Mouse (Mus musculus): Measurements from ENCODE around the gene Fam186b. TPM values are rescaled to one million over a fixed set of nuclear protein-coding genes. Genes with fewer than 3 reads are reported as not detected.

Gene Fam186b
- polyA plus RNA-seq, 1 experiment from 2014 or later = 0.15 TPM

DNA sequence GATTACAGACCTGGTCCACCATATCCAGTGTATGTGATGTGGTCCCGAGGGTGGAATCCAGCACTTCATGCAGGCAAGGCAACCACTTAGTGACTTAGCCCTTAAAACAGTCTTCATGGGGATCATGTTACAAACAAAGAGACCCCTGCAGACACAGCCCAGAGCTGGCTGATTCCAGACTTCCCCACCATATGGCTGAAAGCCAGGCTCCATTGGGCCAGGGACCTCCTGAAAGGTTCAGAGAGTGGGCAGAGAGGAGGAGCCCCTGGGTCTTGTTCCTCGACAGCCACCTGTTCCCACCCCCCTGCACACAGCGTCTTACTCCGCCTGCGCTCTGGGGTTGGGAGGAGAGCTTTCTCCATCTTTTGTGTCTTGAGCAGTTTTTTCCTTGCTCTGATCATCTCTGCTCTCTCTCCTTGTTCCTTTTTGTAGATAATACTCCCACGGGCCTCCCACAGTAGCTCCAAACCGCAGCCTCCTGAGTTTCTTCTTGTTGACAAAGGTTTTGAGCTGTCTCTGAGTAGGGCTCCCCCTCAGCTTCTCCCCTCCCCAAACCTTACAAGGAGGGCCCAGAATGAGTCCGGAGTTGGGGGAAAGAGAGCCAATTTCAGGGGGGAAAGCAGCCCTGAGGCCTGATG lies 74.3 kb downstream of the Fam186b start:
- WGBS = 7% methylated on average over 8 of the region's 8 CpGs
- H3K4me3 ChIP-seq (ENCODE audit: low read depth, low read length) = no peak overlapping the region
- no peak overlapping the region for H3K4me2 ChIP-seq (ENCODE audit: low read depth, low read length, severe bottlenecking)
- no peaks in the 10 kb centered on the region for H3K36me3 ChIP-seq (ENCODE audit: control insufficient read depth, insufficient read depth, low read length)
- DNase-seq (ENCODE audit: low spot score) (no peak), ATAC-seq (replicated peaks; ENCODE audit: low FRiP score) (no peak)
- H3K9ac ChIP-seq (ENCODE audit: low read length) = no peak overlapping the region
- H3K9me3 ChIP-seq (ENCODE audit: control insufficient read depth, low read length) = no peaks in the 10 kb centered on the region
- H3K27me3 ChIP-seq (ENCODE audit: control insufficient read depth, insufficient read depth, low read length) = peaks cover 52% of the 10 kb centered on the region
- no peak overlapping the region for H3K27ac ChIP-seq (ENCODE audit: low read depth, low read length)
- peaks cover 21% of the 10 kb centered on the region for H3K4me1 ChIP-seq (replicated peaks; ENCODE audit: control insufficient read depth, insufficient read depth, low read length)

Other genes starting within 250 kb of the Fam186b start
- gene Prph, start 240.7 kb downstream of the Fam186b start, polyA plus RNA-seq (2014; fragmentation: Nextera tagmentation; extraction: Ambion mirVana) = 0.19 and 0.94 TPM in 2 replicates
- 38.8 and 40.2 TPM in 2 replicates for gene Troap, start 221.3 kb downstream of the Fam186b start, polyA plus RNA-seq (2014; fragmentation: Nextera tagmentation; extraction: Ambion mirVana)
- gene C1ql4, start 208.1 kb downstream of the Fam186b start, polyA plus RNA-seq (2014; fragmentation: Nextera tagmentation; extraction: Ambion mirVana) = 0.12 TPM in 1 of 2 replicates, not detected in the other
- gene Dnajc22, start 202.7 kb downstream of the Fam186b start, polyA plus RNA-seq (2014; fragmentation: Nextera tagmentation; extraction: Ambion mirVana) = 0.16 and 0.40 TPM in 2 replicates
- gene Spats2, start 170.0 kb downstream of the Fam186b start, polyA plus RNA-seq (2014; fragmentation: Nextera tagmentation; extraction: Ambion mirVana) = 60.3 and 60.7 TPM in 2 replicates
- 0.08 and 0.12 TPM in 2 replicates for gene Kcnh3, start 71.0 kb downstream of the Fam186b start, polyA plus RNA-seq (2014; fragmentation: Nextera tagmentation; extraction: Ambion mirVana)
- 194 and 204 TPM in 2 replicates for gene Mcrs1, start 43.9 kb downstream of the Fam186b start, polyA plus RNA-seq (2014; fragmentation: Nextera tagmentation; extraction: Ambion mirVana)
- gene Prpf40b, start 801 bp downstream of the Fam186b start, polyA plus RNA-seq (2014; fragmentation: Nextera tagmentation; extraction: Ambion mirVana) = 62.4 and 69.0 TPM in 2 replicates
- 14.3 and 17.0 TPM in 2 replicates for gene Fmnl3, start 74.6 kb upstream of the Fam186b start, polyA plus RNA-seq (2014; fragmentation: Nextera tagmentation; extraction: Ambion mirVana)
- 229 and 267 TPM in 2 replicates for gene Tmbim6, start 97.0 kb upstream of the Fam186b start, polyA plus RNA-seq (2014; fragmentation: Nextera tagmentation; extraction: Ambion mirVana)
- gene Nckap5l, start 161.9 kb upstream of the Fam186b start, polyA plus RNA-seq (2014; fragmentation: Nextera tagmentation; extraction: Ambion mirVana) = 12.0 and 12.2 TPM in 2 replicates
- 20.0 and 21.5 TPM in 2 replicates for gene Bcdin3d, start 178.8 kb upstream of the Fam186b start, polyA plus RNA-seq (2014; fragmentation: Nextera tagmentation; extraction: Ambion mirVana)
- 0.21 and 0.95 TPM in 2 replicates for gene Faim2, start 232.3 kb upstream of the Fam186b start, polyA plus RNA-seq (2014; fragmentation: Nextera tagmentation; extraction: Ambion mirVana)